Mouse (Mus musculus) cerebellum, adult 9-11 months (tissue): ENCODE measurements around the gene Hoxc11.

Experiments
- DNase-seq: peaks from one replicate; pipeline ENCODE4 v3.0.0; 2022

Hoxc11 gene

DNA sequence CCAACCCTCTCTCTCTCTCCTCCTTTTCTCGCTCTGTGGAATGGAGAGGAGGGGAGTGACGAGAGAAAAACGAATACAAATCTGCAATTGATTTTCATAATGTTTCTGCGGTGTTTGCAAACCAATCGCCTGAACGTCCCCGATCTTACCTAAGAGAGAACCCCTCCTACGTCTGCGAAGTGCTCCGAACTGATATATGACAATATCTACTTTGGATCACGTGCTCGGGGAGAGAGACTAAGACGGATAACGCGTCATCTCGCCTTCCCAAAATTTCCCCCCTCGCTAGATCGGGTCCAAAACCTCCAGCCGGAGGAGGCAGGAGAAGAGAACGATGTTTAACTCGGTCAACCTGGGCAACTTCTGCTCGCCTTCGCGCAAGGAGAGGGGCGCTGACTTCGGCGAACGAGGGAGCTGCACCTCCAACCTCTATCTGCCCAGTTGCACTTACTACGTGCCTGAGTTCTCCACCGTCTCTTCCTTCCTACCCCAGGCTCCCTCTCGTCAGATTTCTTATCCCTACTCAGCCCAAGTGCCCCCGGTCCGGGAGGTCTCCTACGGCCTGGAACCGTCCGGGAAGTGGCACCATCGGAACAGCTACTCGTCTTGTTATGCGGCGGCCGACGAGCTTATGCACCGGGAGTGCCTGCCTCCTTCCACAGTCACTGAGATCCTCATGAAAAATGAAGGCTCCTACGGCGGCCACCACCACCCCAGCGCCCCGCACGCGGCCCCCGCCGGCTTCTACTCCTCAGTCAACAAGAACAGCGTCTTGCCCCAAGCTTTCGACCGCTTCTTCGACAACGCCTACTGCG is at the start of gene Hoxc11:
Gene Hoxc11, plus strand, starts transcription at position 236 of the 815 bp plus-strand sequence.
- DNase-seq, result no peak

GRCm38 (mm10) chr15:102904946-102905345 is 49.3 kb upstream of the Hoxc11 start:
- no peak for DNase-seq

DNA sequence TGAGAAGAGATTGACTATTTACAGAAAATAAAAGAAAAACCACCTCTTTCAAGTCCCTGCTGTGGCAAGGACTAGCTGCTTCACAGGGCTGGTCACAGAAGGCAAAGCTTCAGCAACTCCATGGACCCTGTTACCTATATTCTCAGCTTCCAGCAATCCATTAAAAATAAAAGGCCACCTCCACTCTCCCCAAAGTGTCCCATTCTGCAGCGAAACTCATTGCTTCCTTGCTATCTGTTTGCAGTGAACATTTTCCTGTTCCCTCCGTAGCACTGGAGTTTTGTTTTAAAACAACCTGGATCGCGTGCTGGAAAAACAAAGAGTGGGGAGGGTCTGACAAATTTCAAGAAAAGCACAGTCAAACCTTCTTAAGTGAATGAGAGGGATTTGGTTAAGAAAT is 44.7 kb upstream of the Hoxc11 start:
- no peak for DNase-seq

DNA sequence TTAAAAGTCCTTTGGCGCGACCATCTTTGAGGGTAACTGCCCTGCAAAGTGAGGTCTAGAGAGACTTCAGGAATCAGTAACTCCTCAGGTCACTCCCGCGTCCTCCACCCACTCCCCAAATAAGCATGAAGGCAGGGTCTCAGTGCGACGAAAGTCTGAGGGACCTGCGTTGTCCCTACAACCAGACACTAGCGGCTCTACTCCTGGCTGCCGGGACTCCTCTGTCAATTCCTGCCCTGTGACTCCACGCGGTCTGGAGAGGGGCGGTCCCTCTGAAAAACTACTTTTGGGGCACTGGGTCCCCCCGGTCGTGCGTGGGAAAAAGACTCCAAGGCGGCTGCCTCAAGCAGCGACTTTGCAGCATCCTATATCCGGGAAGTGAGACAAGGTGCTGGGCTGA is 44.2 kb upstream of the Hoxc11 start:
- DNase-seq, result no peak

DNA sequence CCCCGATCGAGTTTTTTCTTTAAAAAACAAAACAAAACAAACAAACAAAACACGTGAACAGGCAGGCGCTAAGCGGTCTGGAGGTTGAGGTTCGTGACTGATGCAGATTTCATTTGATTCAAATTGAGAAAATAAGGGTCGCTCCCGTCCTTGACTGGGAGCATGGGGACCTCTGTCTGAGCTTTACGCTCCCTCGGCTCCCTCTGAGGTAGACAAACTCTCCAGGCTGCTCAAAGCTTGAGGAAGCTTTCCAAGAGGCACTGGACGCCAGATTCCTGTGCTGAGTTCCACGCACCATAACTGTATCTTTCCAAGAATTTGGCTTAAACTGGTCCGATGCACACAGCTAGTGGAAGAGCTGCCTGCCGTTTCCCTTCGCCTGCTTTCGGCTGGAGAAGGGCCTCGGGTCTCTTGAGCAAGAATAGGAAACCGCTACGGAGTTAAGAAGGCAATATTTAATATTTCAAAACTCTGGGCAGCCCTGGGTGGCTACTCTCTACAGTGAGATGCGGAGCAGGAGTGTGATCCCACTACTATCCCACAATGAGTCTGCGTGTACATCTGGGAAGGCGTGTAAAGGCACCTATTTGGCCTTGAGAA is 43.6 kb upstream of the Hoxc11 start:
- DNase-seq, result no peak

DNA sequence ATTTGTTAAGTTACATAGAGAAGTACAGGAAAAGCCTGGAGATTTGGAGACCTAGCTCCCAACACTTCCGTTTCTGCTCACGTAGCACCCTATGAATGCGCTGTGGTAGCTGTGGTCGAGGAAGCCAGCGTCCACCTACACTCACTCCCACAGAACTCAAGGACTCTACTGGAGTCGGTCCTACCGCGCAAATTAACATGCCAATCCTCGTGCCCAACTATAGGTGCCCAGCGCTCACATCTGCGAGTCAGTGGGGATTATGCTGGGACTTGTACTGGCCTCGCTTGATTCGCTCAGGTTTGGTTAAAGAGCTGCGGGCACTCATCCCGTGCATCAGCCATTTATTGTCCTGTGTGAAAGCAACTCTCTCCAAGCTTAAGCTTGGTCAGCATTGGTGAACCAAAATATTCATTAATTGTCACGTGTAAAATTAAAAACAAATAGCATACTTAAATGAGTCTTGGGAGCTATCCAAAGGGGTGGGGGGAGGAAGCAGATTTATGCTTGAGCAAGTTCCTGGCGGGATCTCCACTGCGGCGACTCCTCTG is 41.1 kb upstream of the Hoxc11 start:
- DNase-seq, result no peak

GRCm38 (mm10) chr15:102917972-102918572 is 36.2 kb upstream of the Hoxc11 start:
- no peak for DNase-seq

- DNase-seq, result no peak
Measured at GRCm38 (mm10) chr15:102918611-102919265, 35.5 kb upstream of the Hoxc11 start.

GRCm38 (mm10) chr15:102919336-102920180 is 34.7 kb upstream of the Hoxc11 start:
- no peak for DNase-seq

GRCm38 (mm10) chr15:102920619-102921018 is 33.6 kb upstream of the Hoxc11 start:
- no peak for DNase-seq

DNA sequence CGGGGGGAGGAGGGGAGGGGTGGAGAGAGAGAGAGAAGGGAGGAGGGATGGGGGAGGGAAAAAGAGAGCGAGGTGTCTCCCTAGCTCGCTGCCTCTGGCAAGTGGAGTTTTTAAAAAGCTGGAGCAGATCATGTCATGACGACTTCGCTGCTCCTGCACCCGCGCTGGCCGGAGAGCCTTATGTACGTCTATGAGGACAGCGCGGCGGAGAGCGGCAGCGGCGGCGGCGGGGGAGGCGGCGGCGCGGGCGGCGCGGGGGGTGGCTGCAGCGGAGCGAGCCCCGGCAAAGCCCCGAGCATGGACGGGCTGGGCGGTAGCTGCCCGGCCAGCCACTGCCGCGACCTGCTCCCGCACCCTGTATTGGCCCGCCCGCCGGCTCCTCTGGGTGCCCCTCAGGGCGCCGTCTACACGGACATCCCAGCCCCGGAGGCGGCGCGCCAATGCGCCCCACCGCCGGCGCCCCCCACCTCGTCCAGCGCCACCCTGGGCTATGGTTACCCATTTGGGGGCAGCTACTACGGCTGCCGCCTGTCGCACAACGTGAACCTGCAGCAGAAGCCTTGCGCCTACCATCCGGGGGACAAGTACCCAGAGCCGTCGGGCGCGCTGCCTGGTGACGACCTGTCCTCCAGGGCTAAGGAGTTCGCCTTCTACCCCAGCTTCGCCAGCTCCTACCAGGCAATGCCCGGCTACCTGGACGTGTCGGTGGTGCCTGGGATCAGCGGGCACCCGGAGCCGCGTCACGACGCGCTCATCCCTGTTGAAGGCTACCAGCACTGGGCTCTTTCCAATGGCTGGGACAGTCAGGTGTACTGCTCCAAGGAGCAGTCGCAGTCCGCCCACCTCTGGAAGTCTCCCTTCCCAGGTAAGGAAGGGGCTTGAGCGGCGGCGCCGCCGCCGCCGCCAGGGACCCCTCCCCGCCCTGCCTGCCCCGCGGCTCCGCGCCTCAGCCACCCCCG is 32.9 kb upstream of the Hoxc11 start, which contains the start of gene Hoxc13:
Gene Hoxc13, plus strand, starts transcription at position 51 of the 959 bp plus-strand sequence.
- DNase-seq, result no peak

DNA sequence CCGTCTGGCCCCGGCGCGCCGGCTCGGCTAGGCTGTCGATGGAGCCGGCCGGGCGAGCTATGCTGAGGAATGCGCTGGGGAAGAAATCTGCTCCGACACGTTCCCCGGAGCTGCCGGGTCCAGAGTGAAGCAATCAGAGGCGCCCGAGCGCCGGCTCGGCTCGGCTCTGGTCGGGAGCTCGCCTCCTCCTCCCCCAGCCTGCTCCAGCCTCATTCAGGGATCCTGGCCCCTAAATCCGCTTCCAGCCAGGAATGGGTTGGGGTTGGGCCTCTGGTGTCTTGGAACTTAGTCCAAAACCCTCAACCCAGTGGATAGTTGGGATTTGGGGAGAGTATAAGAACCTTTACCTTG is 32.2 kb upstream of the Hoxc11 start:
- DNase-seq, result no peak

DNA sequence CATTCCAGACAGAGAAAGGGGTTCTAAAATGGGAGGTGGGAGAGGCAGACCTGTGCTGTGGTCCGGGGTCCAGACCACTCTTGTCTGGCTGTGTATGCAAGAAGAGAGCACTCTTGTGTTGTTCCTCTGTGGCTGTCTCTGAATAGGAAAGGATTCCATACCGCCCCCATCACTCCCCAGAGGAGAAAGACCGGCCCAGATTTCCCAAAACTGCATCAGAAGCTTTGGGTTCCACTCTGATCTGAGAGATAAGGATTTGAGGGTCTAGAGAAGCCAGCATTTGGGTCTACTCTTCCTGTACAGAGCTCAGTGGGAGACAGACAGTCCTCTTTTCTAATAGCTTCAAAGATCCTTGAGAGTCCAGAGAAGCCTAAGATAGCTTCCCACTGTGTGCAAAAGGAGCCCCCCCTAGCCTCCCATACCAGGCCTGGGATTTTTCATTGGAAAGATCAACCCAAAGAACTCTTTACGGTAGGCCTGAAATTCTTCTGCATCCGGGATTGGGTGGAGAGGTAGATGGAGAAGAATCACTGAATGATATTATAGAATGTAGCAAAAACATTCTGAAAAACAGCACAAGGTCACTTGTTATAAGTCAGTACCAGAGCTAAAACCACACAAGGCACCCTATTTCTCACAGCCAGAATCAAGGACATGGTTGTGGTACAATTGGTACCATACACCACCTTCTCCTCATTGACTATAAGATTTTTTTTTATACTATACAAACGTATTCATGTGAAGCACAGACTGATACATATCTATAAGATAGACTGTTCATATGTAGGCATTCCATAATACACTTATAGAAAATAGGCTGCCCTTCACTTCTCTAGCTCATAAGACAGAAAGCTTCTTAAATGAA is 31.4 kb upstream of the Hoxc11 start:
- DNase-seq, result no peak

- no peak for DNase-seq
Measured at GRCm38 (mm10) chr15:102927032-102927645, 27.1 kb upstream of the Hoxc11 start.

- no peak for DNase-seq
Measured at GRCm38 (mm10) chr15:102931706-102932358, 22.4 kb upstream of the Hoxc11 start.

DNA sequence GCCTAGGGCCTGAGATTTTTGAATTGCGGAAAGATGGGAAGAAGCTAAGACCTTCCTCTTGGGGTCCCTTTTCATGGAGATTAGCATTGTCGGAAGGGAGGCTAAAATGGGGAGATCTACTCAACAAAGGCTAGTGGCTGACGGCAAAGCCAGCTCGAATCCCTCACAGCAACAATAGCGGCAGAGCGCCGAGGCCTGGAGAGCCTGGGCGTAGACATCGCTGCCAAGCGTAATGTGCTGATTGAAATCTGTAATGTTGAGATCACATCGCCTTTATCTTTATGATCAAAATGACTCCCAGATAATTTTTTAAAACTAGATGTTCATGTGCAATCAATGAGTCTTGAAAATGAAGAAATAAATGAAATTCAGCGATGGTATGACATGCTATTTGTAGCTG is 19.8 kb upstream of the Hoxc11 start:
- DNase-seq, result no peak

DNA sequence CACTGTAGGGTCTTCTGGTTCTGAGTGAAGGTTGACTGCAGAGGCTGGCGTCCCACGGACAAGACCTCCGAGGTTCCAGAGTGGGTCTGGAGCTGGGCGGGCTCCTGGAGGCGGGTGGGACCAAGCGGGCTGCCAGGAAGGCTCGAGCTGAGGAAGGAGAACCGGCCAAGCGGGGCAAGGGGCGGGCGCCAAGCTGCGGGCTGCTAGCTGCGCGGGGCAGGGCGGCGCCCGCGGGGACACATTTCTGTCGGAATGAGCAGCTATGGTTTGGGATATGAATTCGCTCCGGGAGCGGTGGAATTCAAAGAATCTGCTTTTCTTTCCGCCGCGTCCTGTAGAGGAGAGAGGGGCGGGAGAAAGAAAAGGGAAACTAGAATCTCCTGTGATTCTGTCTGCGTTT is 19.3 kb upstream of the Hoxc11 start:
- no peak for DNase-seq

- DNase-seq, result no peak
Measured at GRCm38 (mm10) chr15:102936279-102936972, 17.8 kb upstream of the Hoxc11 start, which contains the start of gene Hoxc12. Hoxc12 (plus strand) TSS chr15:102936757.
